Mouse (Mus musculus): ENCODE data around the gene Cttnbp2nl. TPM values are rescaled to one million over a fixed set of nuclear protein-coding genes. Genes with fewer than 3 reads are reported as not detected.

Gene Cttnbp2nl
- total and polyA plus RNA-seq, 3 experiments: 0.08 to 0.49 TPM; not detected in 1

GRCm38 (mm10) chr3:105061496-105061895 is 8.6 kb upstream of the Cttnbp2nl start:
- Histone ChIP-seq H3K9me3 (replicated peaks; ENCODE audit: insufficient read depth, low read length) (no peaks in the 10 kb centered on the region), H3K36me3 (ENCODE audit: control insufficient read depth in 1 of 2, insufficient read depth in 2 of 2, low read length in 2 of 2) (no peaks in the 10 kb centered on the region), H3K79me2 (ENCODE audit: control insufficient read depth, insufficient read depth, low read length, poor library complexity) (no peaks in the 10 kb centered on the region), H3K27me3 (ENCODE audit: control insufficient read depth in 1 of 2, insufficient read depth in 2 of 2, low read length in 2 of 2) (no peaks in the 10 kb centered on the region), H3K4me3 (ENCODE audit: control insufficient read depth in 1 of 2, insufficient read depth in 1 of 2, low read depth in 2 of 2, low read length in 2 of 2) (no peak overlapping the region), H3K9ac (ENCODE audit: control insufficient read depth, low read depth, low read length, poor library complexity, severe bottlenecking) (no peak overlapping the region), H3K27ac (ENCODE audit: control insufficient read depth, low read depth, low read length) (no peak overlapping the region), H3K4me1 (ENCODE audit: control insufficient read depth in 1 of 2, insufficient read depth in 2 of 2, low read length in 2 of 2) (no peaks in the 10 kb centered on the region)
- TF ChIP-seq HCFC1 (IDR thresholded peaks at IDR 0.05; ENCODE audit: low read depth, low read length): no peak
- no peak for TF ChIP-seq ETS1 (IDR thresholded peaks at IDR 0.05; ENCODE audit: low read depth, low read length)
- no peak for TF ChIP-seq USF1 (IDR thresholded peaks at IDR 0.05; ENCODE audit: low read depth, low read length)
- TF ChIP-seq KAT2A (conservative IDR thresholded peaks at IDR 0.05; ENCODE audit: low read depth, low read length): no peak
- TF ChIP-seq MAX (IDR thresholded peaks at IDR 0.05; ENCODE audit: low read length): no peak
- no peak for TF ChIP-seq BHLHE40 (IDR thresholded peaks at IDR 0.05; ENCODE audit: borderline replicate concordance, low read depth, low read length)
- TF ChIP-seq CHD1 (IDR thresholded peaks at IDR 0.05; ENCODE audit: low read depth, low read length): no peak
- TF ChIP-seq POLR2A (IDR thresholded peaks at IDR 0.05; ENCODE audit: control insufficient read depth in 1 of 2, insufficient read depth in 1 of 2, low read depth in 1 of 2, low read length in 2 of 2, poor library complexity in 1 of 2): no peak
- no peak for TF ChIP-seq EP300 (IDR thresholded peaks at IDR 0.05; ENCODE audit: low read depth in 1 of 2, low read length in 2 of 2)
- no peak for TF ChIP-seq NELFE (IDR thresholded peaks at IDR 0.05; ENCODE audit: low read depth, low read length)
- TF ChIP-seq RCOR1 (IDR thresholded peaks at IDR 0.05; ENCODE audit: low read depth, low read length): no peak
- no peak for TF ChIP-seq SMC3 (IDR thresholded peaks at IDR 0.05; ENCODE audit: low read depth, low read length)
- no peak for TF ChIP-seq ELF1 (IDR thresholded peaks at IDR 0.05; ENCODE audit: low read depth, low read length)
- TF ChIP-seq ZKSCAN1 (IDR thresholded peaks at IDR 0.05; ENCODE audit: low read depth, low read length): no peak
- TF ChIP-seq UBTF (IDR thresholded peaks at IDR 0.05; ENCODE audit: borderline replicate concordance, insufficient read depth, low read depth, low read length): no peak
- no peak for TF ChIP-seq USF2 (IDR thresholded peaks at IDR 0.05; ENCODE audit: borderline replicate concordance in 1 of 2, insufficient read depth in 1 of 2, low read depth in 1 of 2, low read length in 2 of 2)
- no peak for TF ChIP-seq POLR2AphosphoS5 (IDR thresholded peaks at IDR 0.05; ENCODE audit: borderline replicate concordance, low read depth, low read length)
- no peak for DNase-seq (ENCODE audit: low read depth, low spot score)

DNA sequence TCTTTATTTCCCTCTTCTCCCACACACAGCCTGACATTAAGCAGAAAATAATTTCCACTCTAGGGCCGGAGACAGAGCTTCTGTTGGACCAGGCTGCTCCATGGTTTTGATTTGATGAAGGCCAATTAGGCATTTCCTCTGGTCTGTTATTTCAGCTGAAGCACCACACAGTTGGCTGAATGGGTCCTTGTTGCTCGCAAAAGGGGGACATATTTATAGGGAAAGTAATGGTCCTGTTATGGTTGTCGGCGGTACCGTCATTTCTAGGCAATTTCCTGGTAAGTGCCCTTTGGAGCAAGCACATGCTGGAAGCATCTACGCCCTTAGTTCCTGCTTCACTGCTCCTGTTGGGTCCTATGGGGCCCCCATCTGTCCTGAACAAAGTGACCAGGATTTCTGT is 8.0 kb upstream of the Cttnbp2nl start:
- no peak overlapping the region for H3K4me3 ChIP-seq (ENCODE audit: control insufficient read depth in 1 of 2, insufficient read depth in 1 of 2, low read depth in 2 of 2, low read length in 2 of 2)
- no peak for DNase-seq (ENCODE audit: low read depth, low spot score)
- H3K27ac ChIP-seq (ENCODE audit: control insufficient read depth, low read depth, low read length): no peak overlapping the region
- H3K79me2 ChIP-seq (ENCODE audit: control insufficient read depth, insufficient read depth, low read length, poor library complexity): no peaks in the 10 kb centered on the region
- no peaks in the 10 kb centered on the region for H3K36me3 ChIP-seq (ENCODE audit: control insufficient read depth in 1 of 2, insufficient read depth in 2 of 2, low read length in 2 of 2)
- TF ChIP-seq NELFE (IDR thresholded peaks at IDR 0.05; ENCODE audit: low read depth, low read length) (no peak), MXI1 (IDR thresholded peaks at IDR 0.05; ENCODE audit: low read depth, low read length) (no peak), HCFC1 (IDR thresholded peaks at IDR 0.05; ENCODE audit: low read depth, low read length) (no peak), POLR2AphosphoS2 (IDR thresholded peaks at IDR 0.05; ENCODE audit: low read length) (no peak), MAZ (IDR thresholded peaks at IDR 0.05; ENCODE audit: low read depth, low read length) (no peak), CHD1 (IDR thresholded peaks at IDR 0.05; ENCODE audit: low read depth, low read length) (no peak), KAT2A (conservative IDR thresholded peaks at IDR 0.05; ENCODE audit: low read depth, low read length) (no peak)
- no peak overlapping the region for H3K9ac ChIP-seq (ENCODE audit: control insufficient read depth, low read depth, low read length, poor library complexity, severe bottlenecking)
- H3K9me3 ChIP-seq (replicated peaks; ENCODE audit: insufficient read depth, low read length): no peaks in the 10 kb centered on the region
- no peaks in the 10 kb centered on the region for H3K27me3 ChIP-seq (ENCODE audit: control insufficient read depth in 1 of 2, insufficient read depth in 2 of 2, low read length in 2 of 2)
- H3K4me1 ChIP-seq (ENCODE audit: control insufficient read depth in 1 of 2, insufficient read depth in 2 of 2, low read length in 2 of 2): no peaks in the 10 kb centered on the region
